ENCODE assay signal across 12 mouse cellular contexts in genomic region chr9:107435285-107435684, GRCm38 (mm10). TPM values are rescaled to one million over a fixed set of nuclear protein-coding genes. Genes with fewer than 3 reads are reported as not detected.
A peak's percentile ranks its signal among the peaks of the same experiment; 100 is the strongest.
DNase-seq lines count a peak whose midpoint lies in the region; ATAC-seq and TF ChIP-seq lines count a peak whose summit lies in the region.
"Had no signal": no experiment of that assay in that cellular context is flagged by ENCODE, and none has a peak within 500 bp of the region (broad histone marks: within the 10 kb centered on the region; RNA-seq: fewer than 3 reads in every experiment).

No protein-coding gene starts in this region.

- peak overlapping the region; percentile 67; the same call in 1 of the 2 replicates for H3K27ac ChIP-seq in neural tube, embryonic 11.5 days (ENCODE audit: low read depth, low read length)
- H3K27ac ChIP-seq in forebrain, embryonic 16.5 days (ENCODE audit: low read length): peak overlapping the region; percentile 53
- H3K27ac ChIP-seq in limb, embryonic 12.5 days: no peak overlapping the region; the same call in 1 of the 2 replicates
- no peak overlapping the region for H3K27ac ChIP-seq in liver, postnatal 0 days (ENCODE audit: low read depth)
- H3K27ac ChIP-seq: intestine, embryonic 15.5 days; limb, embryonic 15.5 days; stomach, embryonic 15.5 days had no signal

- no peaks in the 10 kb centered on the region for H3K36me3 ChIP-seq in neural tube, embryonic 11.5 days (ENCODE audit: control insufficient read depth, insufficient read depth, low read length)
- H3K36me3 ChIP-seq in forebrain, embryonic 16.5 days (ENCODE audit: control insufficient read depth, insufficient read depth): no peaks in the 10 kb centered on the region
- no peaks in the 10 kb centered on the region for H3K36me3 ChIP-seq in limb, embryonic 12.5 days
- H3K36me3 ChIP-seq in liver, postnatal 0 days (replicated peaks; ENCODE audit: insufficient read depth, low read length): no peaks in the 10 kb centered on the region
- H3K36me3 ChIP-seq: intestine, embryonic 15.5 days; limb, embryonic 15.5 days; stomach, embryonic 15.5 days had no signal

- H3K4me1 ChIP-seq in neural tube, embryonic 11.5 days (ENCODE audit: control insufficient read depth, insufficient read depth, low read length): peaks cover 14% of the 10 kb centered on the region
- H3K4me1 ChIP-seq in forebrain, embryonic 16.5 days (replicated peaks; ENCODE audit: control insufficient read depth, insufficient read depth, low read length): peaks cover 31% of the 10 kb centered on the region
- H3K4me1 ChIP-seq in limb, embryonic 12.5 days (replicated peaks): peaks cover 29% of the 10 kb centered on the region
- H3K4me1 ChIP-seq in liver, postnatal 0 days (ENCODE audit: insufficient read depth): no peaks in the 10 kb centered on the region

- WGBS in neural tube, embryonic 11.5 days: 37% methylated on average over 6 of the region's 6 CpGs
- WGBS in forebrain, embryonic 16.5 days: 26% methylated on average over 6 of the region's 6 CpGs
- WGBS in limb, embryonic 12.5 days: 28% methylated on average over 6 of the region's 6 CpGs
- 45% methylated on average over 6 of the region's 6 CpGs for WGBS in liver, postnatal 0 days (ENCODE audit: insufficient replicate concordance)

- H3K9me3 ChIP-seq in neural tube, embryonic 11.5 days (ENCODE audit: control insufficient read depth, low read length): no peaks in the 10 kb centered on the region
- no peaks in the 10 kb centered on the region for H3K9me3 ChIP-seq in forebrain, embryonic 16.5 days (ENCODE audit: control insufficient read depth, low read length)
- no peaks in the 10 kb centered on the region for H3K9me3 ChIP-seq in limb, embryonic 12.5 days
- H3K9me3 ChIP-seq in liver, postnatal 0 days (ENCODE audit: low read length): no peaks in the 10 kb centered on the region
- H3K9me3 ChIP-seq: intestine, embryonic 15.5 days; limb, embryonic 15.5 days; stomach, embryonic 15.5 days had no signal

- no peak overlapping the region for H3K4me3 ChIP-seq in neural tube, embryonic 11.5 days (ENCODE audit: low read depth, low read length)
- H3K4me3 ChIP-seq in forebrain, embryonic 16.5 days (replicated peaks; ENCODE audit: low read length): no peak overlapping the region
- H3K4me3 ChIP-seq in limb, embryonic 12.5 days (replicated peaks): no peak overlapping the region
- H3K4me3 ChIP-seq in liver, postnatal 0 days (ENCODE audit: low read depth, low read length): no peak overlapping the region
- H3K4me3 ChIP-seq: intestine, embryonic 15.5 days; limb, embryonic 15.5 days; stomach, embryonic 15.5 days had no signal

- H3K9ac ChIP-seq in neural tube, embryonic 11.5 days (ENCODE audit: low read length): no peak overlapping the region
- H3K9ac ChIP-seq in forebrain, embryonic 16.5 days (replicated peaks; ENCODE audit: low read depth, low read length): no peak overlapping the region
- H3K9ac ChIP-seq in limb, embryonic 12.5 days (replicated peaks): no peak overlapping the region
- H3K9ac ChIP-seq in liver, postnatal 0 days (replicated peaks): no peak overlapping the region
- H3K9ac ChIP-seq: intestine, embryonic 15.5 days; limb, embryonic 15.5 days; stomach, embryonic 15.5 days had no signal

- no peak overlapping the region for H3K4me2 ChIP-seq in neural tube, embryonic 11.5 days (ENCODE audit: low read depth)
- H3K4me2 ChIP-seq in forebrain, embryonic 16.5 days (ENCODE audit: low read length): no peak overlapping the region
- H3K4me2 ChIP-seq in limb, embryonic 12.5 days: peak overlapping the region; percentile 15; the same call in 1 of the 2 replicates
- no peak overlapping the region for H3K4me2 ChIP-seq in liver, postnatal 0 days (ENCODE audit: low read depth, low read length)
- H3K4me2 ChIP-seq: intestine, embryonic 15.5 days; limb, embryonic 15.5 days; stomach, embryonic 15.5 days had no signal

- ATAC-seq in neural tube, embryonic 11.5 days (ENCODE audit: insufficient read depth, low FRiP score, low TSS enrichment): peak; percentile 60; the same call in 1 of the 2 replicates
- peak; percentile 63 for ATAC-seq in forebrain, embryonic 16.5 days
- no peak; the same call in 1 of the 2 replicates for ATAC-seq in limb, embryonic 12.5 days (ENCODE audit: insufficient number of reproducible peaks, insufficient read depth, low FRiP score, low TSS enrichment, low read depth)
- no peak for ATAC-seq in liver, postnatal 0 days

- no peak for TF ChIP-seq CTCF in liver, postnatal 0 days (IDR thresholded peaks at IDR 0.05; ENCODE audit: low read depth)

- no peak for TF ChIP-seq EP300 in liver, postnatal 0 days (IDR thresholded peaks at IDR 0.05; ENCODE audit: low read depth)

- DNase-seq in neural tube, embryonic 11.5 days (ENCODE audit: low spot score): peak; percentile 43
- no peak for DNase-seq in neural tube, embryonic 10.5 days (ENCODE audit: extremely low spot score, low spot score)
- DNase-seq in liver, postnatal 0 days: no peak
- DNase-seq in liver: no peak
- DNase-seq in cerebellum, adult 9-11 months: no peak
- DNase-seq: cerebellum, postnatal 25 days; heart, adult 11 months had no signal

- no peaks in the 10 kb centered on the region for H3K27me3 ChIP-seq in neural tube, embryonic 11.5 days (ENCODE audit: control insufficient read depth, insufficient read depth, low read length)
- no peaks in the 10 kb centered on the region for H3K27me3 ChIP-seq in forebrain, embryonic 16.5 days (replicated peaks; ENCODE audit: control insufficient read depth, insufficient read depth, low read length)
- H3K27me3 ChIP-seq in limb, embryonic 12.5 days: peaks cover 40% of the 10 kb centered on the region
- no peaks in the 10 kb centered on the region for H3K27me3 ChIP-seq in liver, postnatal 0 days (ENCODE audit: insufficient read depth, low read length)
- H3K27me3 ChIP-seq: stomach, embryonic 15.5 days had no signal

RNA-seq across cellular contexts. Expression of gene Cacna2d2, which starts 35.9 kb away (rescaled TPM):
- polyA plus RNA-seq in neural tube, embryonic 11.5 days (2014; fragmentation: Nextera tagmentation; extraction: Ambion mirVana): 1.4 and 1.8 TPM in 2 replicates
- 3.6 and 5.8 TPM in 2 replicates for polyA plus RNA-seq in forebrain, embryonic 16.5 days (2015; fragmentation: Nextera tagmentation; extraction: Ambion mirVana)
- 0.37 and 0.49 TPM in 2 replicates for polyA plus RNA-seq in limb, embryonic 12.5 days (2016; fragmentation: Nextera tagmentation; extraction: Ambion mirVana)
- not detected in 2 replicates for polyA plus RNA-seq in liver, postnatal 0 days (2015; fragmentation: Nextera tagmentation; extraction: Ambion mirVana)

Comparison
In these comparisons a context has a peak if more than half of its experiments do, and no peak if none do; other contexts are left out.
1. ATAC-seq: peak in neural tube, embryonic 11.5 days (single experiment) and forebrain, embryonic 16.5 days (single experiment); none in limb, embryonic 12.5 days (single experiment) and liver, postnatal 0 days (single experiment).
2. H3K27ac ChIP-seq: peak in neural tube, embryonic 11.5 days (single experiment) and forebrain, embryonic 16.5 days (single experiment); none in limb, embryonic 12.5 days (single experiment) and liver, postnatal 0 days (single experiment).